Mouse (Mus musculus) fat pad, adult 2 months (tissue): Measurements from ENCODE around the gene Tmem234.

ENCODE experiments used
- DNase-seq: peaks from one replicate; pipeline ENCODE4 v3.0.0-alpha.2; 2011; ENCODE audit warnings: low read depth, low spot score; ENCODE audit errors: extremely low read depth

The Tmem234 gene

GRCm38 (mm10) chr4:129622120-129622802 lies 21.8 kb downstream of the Tmem234 start:
- no peak for DNase-seq

GRCm38 (mm10) chr4:129622803-129623535 lies 22.5 kb downstream of the Tmem234 start:
- no peak for DNase-seq

- no peak for DNase-seq
Observed at GRCm38 (mm10) chr4:129623681-129624091, 23.2 kb downstream of the Tmem234 start, which contains the start of gene Ccdc28b. Gene Ccdc28b, minus strand, starts transcription at chr4:129623947.

- DNase-seq = no peak
Observed at GRCm38 (mm10) chr4:129624281-129625028, 24.0 kb downstream of the Tmem234 start.

- DNase-seq = no peak
Observed at GRCm38 (mm10) chr4:129625029-129625370, 24.5 kb downstream of the Tmem234 start.

GRCm38 (mm10) chr4:129625496-129625895 lies 25.0 kb downstream of the Tmem234 start:
- DNase-seq = no peak

- DNase-seq = no peak
Observed at GRCm38 (mm10) chr4:129626035-129626434, 25.6 kb downstream of the Tmem234 start.

GRCm38 (mm10) chr4:129630944-129631343 lies 30.5 kb downstream of the Tmem234 start:
- peak; percentile 93 for DNase-seq

- DNase-seq = peak; percentile 93
Observed at GRCm38 (mm10) chr4:129631867-129632266, 31.4 kb downstream of the Tmem234 start.

- no peak for DNase-seq
Observed at GRCm38 (mm10) chr4:129633852-129634251, 33.4 kb downstream of the Tmem234 start.

- no peak for DNase-seq
Observed at GRCm38 (mm10) chr4:129639221-129639620, 38.8 kb downstream of the Tmem234 start.

GRCm38 (mm10) chr4:129640101-129640637 lies 39.7 kb downstream of the Tmem234 start:
- peak; percentile 49 for DNase-seq

- DNase-seq = peak; percentile 94
Observed at GRCm38 (mm10) chr4:129640638-129641467, 40.4 kb downstream of the Tmem234 start, which contains the start of gene Txlna. Gene Txlna, minus strand, starts transcription at chr4:129641065.

- DNase-seq = no peak
Observed at GRCm38 (mm10) chr4:129641756-129642155, 41.3 kb downstream of the Tmem234 start.

GRCm38 (mm10) chr4:129645204-129645603 lies 44.7 kb downstream of the Tmem234 start:
- no peak for DNase-seq

- DNase-seq = no peak
Observed at GRCm38 (mm10) chr4:129648656-129649055, 48.2 kb downstream of the Tmem234 start.

- DNase-seq = no peak
Observed at GRCm38 (mm10) chr4:129650359-129650758, 49.9 kb downstream of the Tmem234 start.

- DNase-seq = no peak
Observed at GRCm38 (mm10) chr4:129654770-129655169, 54.3 kb downstream of the Tmem234 start.

- DNase-seq = no peak
Observed at GRCm38 (mm10) chr4:129661584-129661983, 61.1 kb downstream of the Tmem234 start.

- DNase-seq = no peak
Observed at GRCm38 (mm10) chr4:129662255-129662813, 61.9 kb downstream of the Tmem234 start.
